Mouse (Mus musculus) gastrocnemius, adult 18-20 months (tissue): ENCODE results near the gene Map3k4. TPM values are rescaled to one million over a fixed set of nuclear protein-coding genes. Genes with fewer than 3 reads are reported as not detected.

Experiments
- DNase-seq: peaks from one replicate; pipeline ENCODE4 v3.0.0; 2021; ENCODE audit warnings: low spot score
- total RNA-seq, 2 experiments: library from RNA; stranded (reverse); gene quantifications; 2 replicates each; pipeline ENCODE4 v1.2.3; 2021

The Map3k4 gene
- total RNA-seq, 2 experiments from 2014 or later, result 31.5 to 39.0 TPM

DNA sequence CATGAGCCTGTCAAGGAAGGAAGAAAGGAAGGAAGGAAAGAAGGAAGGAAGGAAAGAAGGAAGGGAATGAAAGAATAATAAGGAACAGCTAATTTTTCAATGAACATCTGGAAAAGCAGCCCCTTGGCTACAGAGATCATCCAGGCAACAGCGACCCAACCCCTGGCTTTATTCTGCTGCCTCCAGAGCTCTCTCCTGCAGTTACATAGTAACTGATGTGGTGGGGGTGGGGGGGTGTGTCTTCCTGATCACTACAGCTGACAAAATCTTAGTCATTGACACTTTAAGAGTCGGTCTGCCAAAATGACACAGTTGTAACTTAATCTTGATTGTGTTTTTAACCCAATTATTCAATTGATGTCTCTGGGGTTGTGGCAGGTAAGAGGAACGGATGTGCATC, 132.3 kb downstream of the Map3k4 start:
- no peak for DNase-seq

DNA sequence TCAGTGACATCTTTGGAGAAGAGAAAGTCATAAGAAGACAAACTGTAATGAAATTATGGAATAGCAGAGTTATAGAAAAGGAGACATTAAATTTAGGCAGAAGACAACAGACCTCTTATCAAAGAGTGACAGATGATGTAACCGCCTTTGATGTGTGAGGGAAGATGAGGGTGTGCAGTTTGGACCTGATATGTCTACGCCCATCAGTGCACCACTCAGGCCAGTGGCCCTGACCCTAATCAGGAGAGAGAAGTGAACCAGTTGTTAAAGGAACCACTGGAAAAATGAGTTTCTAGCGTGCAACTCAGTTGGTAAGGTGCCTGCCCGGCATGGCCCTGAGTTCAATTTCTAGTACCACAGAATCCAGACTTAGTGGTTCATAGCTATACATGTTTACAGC, 132.7 kb downstream of the Map3k4 start:
- no peak for DNase-seq

DNA sequence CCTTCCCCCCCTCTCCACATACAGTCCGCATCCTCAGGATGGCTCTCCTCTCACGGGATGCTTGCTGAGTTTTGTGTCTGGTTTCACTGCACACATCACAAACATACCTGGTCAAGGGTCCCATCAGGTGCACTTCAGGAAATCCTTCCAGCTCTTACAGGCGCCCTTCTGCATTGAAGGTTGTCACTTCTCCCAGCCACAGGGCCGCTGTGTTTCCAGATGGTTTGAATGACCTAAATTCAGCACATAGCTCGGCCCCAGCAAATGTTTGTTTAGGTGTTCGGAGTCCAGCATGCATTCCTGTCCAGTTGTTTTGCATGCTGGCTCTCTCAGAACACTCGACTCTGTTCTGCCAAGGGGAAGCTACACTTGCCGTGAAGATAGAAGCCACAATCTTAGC, 134.3 kb downstream of the Map3k4 start:
- no peak for DNase-seq

DNA sequence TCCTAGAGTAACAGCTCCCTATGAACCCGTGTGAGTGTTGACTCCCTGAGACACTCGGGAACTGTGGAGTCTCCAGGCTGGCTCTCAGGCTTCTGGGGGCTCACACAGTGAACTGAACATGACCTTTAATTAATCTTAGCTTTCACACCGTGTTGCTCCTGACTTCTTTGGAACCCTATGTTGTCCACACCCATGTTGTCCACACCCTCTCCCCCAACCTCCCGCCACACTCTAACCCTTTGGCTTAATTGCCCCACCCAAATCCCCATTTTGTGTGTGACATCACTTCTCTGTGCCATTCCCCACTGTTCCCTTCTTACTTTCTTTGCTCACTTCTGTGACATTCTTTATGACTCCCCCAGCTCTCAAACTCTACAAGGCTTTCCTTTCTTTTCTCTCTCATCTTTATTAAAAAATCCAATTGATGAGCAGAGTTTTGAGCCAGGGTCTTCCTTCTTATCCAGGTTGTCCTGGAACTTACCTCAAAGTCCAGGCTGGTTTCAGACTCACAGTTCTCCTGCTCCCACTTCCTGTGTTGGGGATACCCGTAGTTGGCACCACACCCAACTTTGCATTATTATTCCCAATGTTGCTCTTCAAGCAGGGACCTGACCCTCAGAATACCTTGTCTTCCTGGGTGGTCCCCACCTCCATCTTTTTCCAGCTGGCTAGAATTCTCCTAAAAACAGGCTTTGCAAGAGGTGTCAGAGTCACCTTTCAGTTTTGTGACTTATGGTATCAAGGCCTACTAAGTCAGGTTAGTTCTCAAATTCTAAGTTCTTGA, 135.7 kb downstream of the Map3k4 start:
- DNase-seq, result no peak

DNA sequence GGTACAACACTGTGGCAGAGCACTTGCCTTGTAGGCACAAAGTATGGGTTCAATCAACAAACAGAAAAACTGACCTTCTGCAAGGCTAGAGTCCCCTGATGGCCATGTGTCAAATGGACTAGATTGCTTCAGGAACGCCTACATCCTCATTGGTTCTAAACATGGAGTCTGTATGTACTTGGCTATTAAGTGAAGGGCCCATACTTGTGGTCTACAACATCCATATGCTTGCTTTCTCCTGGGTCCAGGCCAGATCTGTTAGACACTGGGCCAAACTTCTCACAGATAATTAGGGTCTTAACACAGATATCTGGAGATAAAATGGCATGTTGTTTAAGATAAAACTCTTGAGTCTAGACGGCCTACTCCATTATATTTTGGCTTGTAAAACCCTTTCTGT, 138.8 kb downstream of the Map3k4 start:
- DNase-seq, result no peak

DNA sequence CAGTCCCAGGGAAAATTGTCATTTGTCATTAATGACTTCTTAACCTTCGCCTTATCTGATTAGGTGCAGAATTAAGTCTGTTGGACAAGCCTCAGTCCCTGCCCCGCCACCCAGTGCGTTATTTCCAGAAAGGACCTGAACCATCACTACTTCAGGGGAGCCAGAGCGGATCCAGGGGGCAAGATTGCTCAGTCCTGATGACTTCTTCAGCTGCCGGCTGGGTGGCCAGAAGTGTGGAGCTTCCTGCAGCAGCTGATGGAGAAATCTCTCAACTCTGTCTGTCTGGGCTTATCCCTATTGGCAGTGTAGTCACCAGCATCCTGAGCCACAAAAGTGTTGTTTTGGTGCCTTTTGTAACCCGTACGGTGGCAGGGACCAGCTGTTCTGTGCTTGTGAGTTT, 139.3 kb downstream of the Map3k4 start:
- DNase-seq, result no peak

Other genes starting within 250 kb of the Map3k4 start
- 1 to 10 TPM; 1.5 to 2.0 TPM for gene Agpat4, start 200.1 kb downstream of the Map3k4 start, total RNA-seq
- under 1 TPM in 1 of 2 experiments, not detected in 1; 0.52 TPM for gene Plg, start 59.8 kb upstream of the Map3k4 start, total RNA-seq
- gene Slc22a3, start 188.9 kb upstream of the Map3k4 start, total RNA-seq, result 1 to 10 TPM; 1.1 to 1.3 TPM